Mouse (Mus musculus): ENCODE results near the gene Chst4. TPM values are rescaled to one million over a fixed set of nuclear protein-coding genes. Genes with fewer than 3 reads are reported as not detected.

The Chst4 gene
- not detected in 2 replicates for polyA plus RNA-seq (2015; fragmentation: Nextera tagmentation; extraction: Ambion mirVana)

DNA sequence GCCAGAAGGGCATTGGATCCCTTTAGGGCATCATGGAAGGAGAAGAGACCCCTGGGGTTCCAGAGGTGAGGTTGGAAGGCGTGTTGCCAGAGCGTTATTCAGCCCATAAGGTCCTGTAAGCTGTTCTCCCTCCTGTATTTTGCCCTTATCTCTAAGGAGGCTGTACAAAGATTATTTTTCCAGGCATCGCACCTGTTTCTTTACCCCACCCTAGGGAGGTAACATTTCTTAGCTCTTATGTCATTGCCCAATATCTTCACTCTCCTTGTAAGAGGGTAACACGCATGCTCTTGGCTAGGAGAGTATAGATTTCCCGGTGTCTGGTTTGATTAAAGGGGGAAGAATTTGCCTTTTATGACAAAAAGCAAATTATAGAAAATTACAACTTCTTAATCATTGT, at the start of gene Chst4:
Gene Chst4 (minus strand): TSS at position 82 of the 400 bp plus-strand sequence.
- Histone ChIP-seq H3K4me3 (no peak within 1 kb of the TSS), H3K27me3 (no peaks in the 10 kb centered on the region), H3K9me3 (replicated peaks) (no peaks in the 10 kb centered on the region), H3K36me3 (ENCODE audit: poor library complexity, severe bottlenecking) (no peaks in the 10 kb centered on the region), H3K9ac (no peak within 1 kb of the TSS), H3K4me1 (0 out of 2 replicates have a peak, but pooled peaks cover 6% of the 10 kb centered on the region), H3K4me2 (no peak within 1 kb of the TSS), H3K27ac (no peak within 1 kb of the TSS)
- 93% methylated on average over 5 of the region's 5 CpGs for WGBS
- no peak for ATAC-seq

GRCm38 (mm10) chr8:110082416-110083105, 43.0 kb upstream of the Chst4 start:
- 83% methylated on average over 11 of the region's 11 CpGs for WGBS
- Histone ChIP-seq H3K9me3 (replicated peaks) (no peaks in the 10 kb centered on the region; the same call in 1 of the 2 replicates), H3K4me2 (no peak overlapping the region), H3K27me3 (no peaks in the 10 kb centered on the region), H3K9ac (no peak overlapping the region), H3K27ac (no peak overlapping the region), H3K36me3 (ENCODE audit: poor library complexity, severe bottlenecking) (peaks cover 47% of the 10 kb centered on the region), H3K4me3 (no peak overlapping the region), H3K4me1 (peaks cover 21% of the 10 kb centered on the region)
- no peak for ATAC-seq

- ATAC-seq: peak; percentile 96
- H3K27ac ChIP-seq: no peak within 1 kb of the TSS
These were observed 40.0 kb upstream of the Chst4 start, which contains the start of gene Zfp612 for GRCm38 (mm10) chr8:110079282-110080221. Zfp612 (plus strand) TSS chr8:110079746.

DNA sequence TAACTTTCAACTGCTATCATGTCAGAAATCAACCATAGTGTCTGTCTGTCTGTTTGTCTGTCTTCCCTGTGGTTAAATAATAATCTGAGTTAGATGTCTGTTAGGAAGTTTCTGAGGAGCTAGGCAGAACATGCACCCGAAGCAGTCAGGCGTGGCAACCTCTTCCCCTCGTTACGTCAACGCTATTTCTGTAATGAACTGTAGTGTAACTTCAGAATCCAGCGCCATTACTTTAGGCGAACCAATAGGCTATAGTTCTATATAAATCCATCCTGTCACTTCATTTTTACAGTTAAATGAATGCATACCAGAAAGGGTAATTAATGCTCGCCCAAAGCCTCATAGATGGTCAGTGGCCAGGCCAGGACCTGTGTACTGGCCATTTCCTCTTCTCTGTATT, 35.0 kb upstream of the Chst4 start:
- Histone ChIP-seq H3K27ac (no peak overlapping the region), H3K27me3 (no peaks in the 10 kb centered on the region), H3K4me2 (no peak overlapping the region), H3K4me1 (0 out of 2 replicates have a peak, but pooled peaks cover 3% of the 10 kb centered on the region), H3K9me3 (replicated peaks) (no peaks in the 10 kb centered on the region; the same call in 1 of the 2 replicates), H3K36me3 (ENCODE audit: poor library complexity, severe bottlenecking) (no peaks in the 10 kb centered on the region), H3K9ac (no peak overlapping the region), H3K4me3 (no peak overlapping the region)
- no peak for ATAC-seq
- WGBS: 85% methylated on average over 8 of the region's 8 CpGs

More at GRCm38 (mm10) chr8:110079282-110080221, 40.0 kb upstream of the Chst4 start, which contains the start of gene Zfp612:
- Histone ChIP-seq H3K4me1 (peaks cover 21% of the 10 kb centered on the region), H3K4me3 (peak within 1 kb of the TSS; percentile 73), H3K4me2 (peak within 1 kb of the TSS; percentile 94), H3K27me3 (no peaks in the 10 kb centered on the region), H3K9me3 (replicated peaks) (no peaks in the 10 kb centered on the region), H3K9ac (peak within 1 kb of the TSS; percentile 89), H3K36me3 (ENCODE audit: poor library complexity, severe bottlenecking) (peaks cover 19% of the 10 kb centered on the region)
- WGBS: 7% methylated on average over 52 of the region's 54 CpGs

DNA sequence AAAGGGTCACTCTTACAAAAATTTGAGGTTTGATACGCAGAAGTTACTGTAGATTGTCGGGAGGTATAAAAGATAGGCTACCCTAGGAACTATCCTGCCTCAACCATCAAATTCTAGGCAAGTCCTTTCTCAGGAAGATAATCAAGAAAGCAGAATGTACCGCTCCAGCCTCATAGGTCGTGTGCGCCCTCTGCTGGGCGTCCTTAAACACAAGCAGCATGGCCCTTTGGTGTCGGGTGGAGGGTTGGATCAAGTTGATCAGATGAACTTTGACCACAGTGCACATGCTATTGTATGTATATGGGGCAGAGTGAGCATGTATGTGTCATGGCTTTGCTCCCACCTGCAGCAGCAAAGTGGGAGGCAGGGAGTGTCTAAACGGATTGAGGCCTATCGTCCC, 32.1 kb upstream of the Chst4 start:
- 12% methylated on average over 9 of the region's 9 CpGs for WGBS
- Histone ChIP-seq H3K9ac (no peak overlapping the region), H3K4me2 (no peak overlapping the region), H3K27me3 (no peaks in the 10 kb centered on the region), H3K4me1 (no peaks in the 10 kb centered on the region), H3K36me3 (ENCODE audit: poor library complexity, severe bottlenecking) (no peaks in the 10 kb centered on the region), H3K4me3 (no peak overlapping the region), H3K27ac (no peak overlapping the region), H3K9me3 (replicated peaks) (no peaks in the 10 kb centered on the region; the same call in 1 of the 2 replicates)
- ATAC-seq: peak; percentile 48; the same call in 1 of the 2 replicates

DNA sequence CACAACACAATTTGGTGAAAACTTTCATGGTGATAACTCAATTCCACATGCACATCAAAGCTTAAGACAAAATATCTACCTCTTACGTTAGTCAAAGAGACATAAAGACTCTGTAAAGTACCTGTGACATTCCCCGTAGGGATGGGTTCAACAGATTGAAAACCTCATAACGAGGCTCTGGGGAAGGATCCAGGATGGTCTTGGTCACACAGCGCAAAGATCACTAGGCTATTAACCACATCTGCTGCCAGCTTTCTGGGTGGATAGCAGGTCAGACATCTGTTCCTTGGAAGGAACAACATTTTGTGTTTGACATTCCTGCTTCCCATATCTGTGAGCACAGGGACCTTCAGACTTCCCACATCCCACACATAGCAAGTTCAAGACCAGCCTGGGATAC, 30.2 kb upstream of the Chst4 start:
- Histone ChIP-seq H3K27me3 (no peaks in the 10 kb centered on the region), H3K4me1 (no peaks in the 10 kb centered on the region), H3K36me3 (ENCODE audit: poor library complexity, severe bottlenecking) (no peaks in the 10 kb centered on the region), H3K9me3 (replicated peaks) (no peaks in the 10 kb centered on the region; the same call in 1 of the 2 replicates), H3K4me3 (no peak overlapping the region), H3K9ac (no peak overlapping the region), H3K4me2 (no peak overlapping the region), H3K27ac (no peak overlapping the region)
- WGBS: 85% methylated on average over 4 of the region's 4 CpGs
- no peak for ATAC-seq

- ATAC-seq: no peak
- Histone ChIP-seq H3K27ac (no peak overlapping the region), H3K4me1 (no peaks in the 10 kb centered on the region), H3K9ac (no peak overlapping the region), H3K9me3 (replicated peaks) (no peaks in the 10 kb centered on the region), H3K4me2 (no peak overlapping the region), H3K36me3 (ENCODE audit: poor library complexity, severe bottlenecking) (no peaks in the 10 kb centered on the region), H3K27me3 (no peaks in the 10 kb centered on the region), H3K4me3 (no peak overlapping the region)
- WGBS: 89% methylated on average over 4 of the region's 4 CpGs
These were observed 26.1 kb upstream of the Chst4 start for GRCm38 (mm10) chr8:110065676-110066075.

GRCm38 (mm10) chr8:110064606-110065365, 25.2 kb upstream of the Chst4 start:
- Histone ChIP-seq H3K4me1 (no peaks in the 10 kb centered on the region), H3K4me3 (no peak overlapping the region), H3K9me3 (replicated peaks) (no peaks in the 10 kb centered on the region), H3K27me3 (no peaks in the 10 kb centered on the region), H3K36me3 (ENCODE audit: poor library complexity, severe bottlenecking) (no peaks in the 10 kb centered on the region), H3K27ac (no peak overlapping the region; the same call in 1 of the 2 replicates), H3K4me2 (no peak overlapping the region), H3K9ac (no peak overlapping the region)
- no peak for ATAC-seq
- WGBS: 92% methylated on average over 18 of the region's 18 CpGs

DNA sequence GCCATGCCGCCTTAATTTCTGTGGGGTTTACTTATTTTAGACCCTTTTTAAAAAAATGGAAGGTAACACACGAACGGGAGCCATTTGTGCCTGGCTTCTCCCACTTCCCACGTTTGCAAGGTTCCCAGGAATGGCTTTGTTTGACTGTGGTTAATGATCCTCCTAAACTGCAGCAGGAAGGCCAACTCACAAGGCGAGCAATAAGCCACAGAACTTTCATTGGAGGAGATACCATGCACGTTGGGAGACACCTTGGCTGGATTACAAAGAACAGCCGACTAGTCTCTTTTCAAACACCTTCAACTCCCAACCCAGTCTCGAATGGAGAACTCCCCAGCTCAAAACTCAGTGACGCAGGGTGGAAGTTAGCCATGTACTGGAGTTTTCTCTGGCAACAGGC, 24.6 kb upstream of the Chst4 start:
- Histone ChIP-seq H3K36me3 (ENCODE audit: poor library complexity, severe bottlenecking) (no peaks in the 10 kb centered on the region), H3K27me3 (no peaks in the 10 kb centered on the region), H3K4me1 (no peaks in the 10 kb centered on the region), H3K27ac (no peak overlapping the region; the same call in 1 of the 2 replicates), H3K4me2 (no peak overlapping the region), H3K9ac (no peak overlapping the region), H3K9me3 (replicated peaks) (no peaks in the 10 kb centered on the region), H3K4me3 (no peak overlapping the region)
- no peak for ATAC-seq
- 80% methylated on average over 9 of the region's 9 CpGs for WGBS

GRCm38 (mm10) chr8:110058207-110058606, 18.7 kb upstream of the Chst4 start:
- 85% methylated on average over 8 of the region's 8 CpGs for WGBS
- no peak for ATAC-seq
- Histone ChIP-seq H3K27ac (no peak overlapping the region), H3K9ac (no peak overlapping the region), H3K36me3 (ENCODE audit: poor library complexity, severe bottlenecking) (no peaks in the 10 kb centered on the region), H3K27me3 (no peaks in the 10 kb centered on the region), H3K4me3 (no peak overlapping the region), H3K4me1 (no peaks in the 10 kb centered on the region), H3K4me2 (no peak overlapping the region), H3K9me3 (replicated peaks) (no peaks in the 10 kb centered on the region)

- H3K9ac ChIP-seq: no peak overlapping the region
- 80% methylated on average over 6 of the region's 6 CpGs for WGBS
- no peaks in the 10 kb centered on the region for H3K36me3 ChIP-seq (ENCODE audit: poor library complexity, severe bottlenecking)
- no peak overlapping the region for H3K4me2 ChIP-seq
- ATAC-seq: no peak
- H3K9me3 ChIP-seq (replicated peaks): no peaks in the 10 kb centered on the region
- no peaks in the 10 kb centered on the region for H3K4me1 ChIP-seq
- H3K4me3 ChIP-seq: no peak overlapping the region
- H3K27me3 ChIP-seq: no peaks in the 10 kb centered on the region
- no peak overlapping the region for H3K27ac ChIP-seq
These were observed 11.7 kb upstream of the Chst4 start for GRCm38 (mm10) chr8:110051208-110051607.
